Mouse (Mus musculus): ENCODE results near the gene Carmil1.
A peak's percentile ranks its signal among the peaks of the same experiment; 100 is the strongest.

The Carmil1 gene

DNA sequence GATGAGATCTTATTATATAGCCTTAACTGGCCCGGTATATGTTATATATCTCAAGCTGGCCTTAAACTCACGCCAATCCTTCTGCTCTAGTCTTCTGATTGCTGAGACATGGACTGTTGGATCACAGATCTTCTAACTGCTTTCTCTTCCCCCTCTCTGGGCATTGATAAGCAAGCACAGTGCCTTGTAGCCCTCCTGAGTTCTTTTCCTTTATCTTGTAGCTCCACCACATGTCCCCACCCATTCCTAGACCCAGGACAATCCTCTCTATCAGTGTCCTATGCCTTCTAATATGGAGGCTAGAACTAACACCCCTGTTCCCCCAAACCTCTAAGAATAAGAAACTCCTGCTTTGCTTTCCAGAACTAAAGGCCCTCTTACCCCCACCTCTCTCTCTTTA, 275.1 kb downstream of the Carmil1 start:
- DNase-seq, result no peak

DNA sequence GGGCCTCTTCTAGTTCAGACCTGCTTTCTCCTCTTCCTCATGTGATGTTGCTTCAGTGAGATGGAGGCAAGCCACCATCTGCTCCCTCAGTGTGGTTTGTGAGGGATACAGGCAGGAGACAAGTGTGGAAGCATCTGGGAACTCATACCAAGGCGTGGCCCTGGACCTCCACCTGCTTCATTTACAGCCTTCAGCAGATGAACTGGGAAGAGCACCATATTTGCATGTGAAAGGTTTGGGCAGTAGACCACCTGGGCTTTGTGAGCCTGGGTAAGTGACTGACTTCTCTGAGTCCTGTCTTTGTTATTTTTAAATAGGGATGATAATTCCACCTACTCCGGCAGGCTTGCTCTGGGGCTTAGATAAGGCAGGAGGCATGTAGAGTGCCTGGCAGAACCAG, 278.8 kb downstream of the Carmil1 start:
- DNase-seq, result no peak

DNA sequence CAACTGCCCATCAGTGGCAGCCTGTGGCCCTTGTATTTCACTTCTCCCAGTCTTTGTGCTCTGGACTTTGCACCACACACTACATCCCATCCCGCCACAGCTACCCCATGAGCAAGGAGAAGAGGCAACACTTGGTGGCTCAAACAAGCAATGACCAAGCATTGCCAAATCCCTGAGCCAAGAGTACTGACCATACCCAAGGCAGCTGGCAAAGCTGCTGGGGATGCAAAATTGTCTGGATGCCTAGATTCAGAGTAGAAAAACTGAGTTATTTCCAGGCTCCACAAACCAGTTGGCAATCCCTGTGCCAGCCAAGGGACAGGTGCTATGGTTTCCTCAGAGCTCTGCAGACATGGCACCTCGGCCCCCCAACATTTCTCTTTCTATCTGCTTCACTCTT, 279.5 kb downstream of the Carmil1 start:
- no peak for DNase-seq

DNA sequence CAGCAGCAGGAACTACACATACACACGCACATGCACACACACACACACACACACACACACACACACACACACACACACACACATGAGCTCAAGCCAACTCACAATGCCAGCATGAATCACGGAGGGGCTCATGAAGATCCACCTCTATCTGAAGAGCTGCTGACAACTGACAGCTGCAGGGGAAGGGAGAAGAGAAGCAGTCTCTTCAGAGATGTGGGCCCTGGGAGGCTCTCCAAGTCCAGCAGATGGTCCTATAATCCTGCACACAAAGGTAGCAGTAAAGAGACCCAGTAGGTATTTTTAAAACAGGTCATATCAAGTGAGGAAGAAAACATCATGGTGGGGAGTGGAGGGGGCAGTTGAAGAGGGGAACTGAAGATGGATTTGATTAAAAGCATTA, 281.8 kb downstream of the Carmil1 start:
- DNase-seq, result peak; percentile 9

DNA sequence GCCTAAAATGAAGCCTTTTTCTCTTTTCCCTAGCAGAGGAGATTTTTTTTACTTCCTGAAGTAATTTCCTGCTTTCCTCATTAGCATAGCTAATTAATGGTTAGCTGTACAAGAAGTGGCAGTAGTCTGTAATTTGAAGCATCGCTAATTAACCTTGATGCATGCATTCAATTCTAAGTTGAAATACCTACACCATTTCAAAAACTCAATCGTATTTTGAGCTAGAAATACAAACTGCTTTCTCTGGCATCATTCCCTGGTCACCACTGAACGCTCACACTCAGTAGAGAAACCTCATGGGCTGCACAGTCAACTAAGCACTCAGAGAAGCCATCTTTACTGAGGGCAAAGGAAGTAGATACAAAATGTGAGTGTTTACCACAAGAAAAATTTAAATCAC, 285.8 kb downstream of the Carmil1 start:
- no peak for DNase-seq

DNA sequence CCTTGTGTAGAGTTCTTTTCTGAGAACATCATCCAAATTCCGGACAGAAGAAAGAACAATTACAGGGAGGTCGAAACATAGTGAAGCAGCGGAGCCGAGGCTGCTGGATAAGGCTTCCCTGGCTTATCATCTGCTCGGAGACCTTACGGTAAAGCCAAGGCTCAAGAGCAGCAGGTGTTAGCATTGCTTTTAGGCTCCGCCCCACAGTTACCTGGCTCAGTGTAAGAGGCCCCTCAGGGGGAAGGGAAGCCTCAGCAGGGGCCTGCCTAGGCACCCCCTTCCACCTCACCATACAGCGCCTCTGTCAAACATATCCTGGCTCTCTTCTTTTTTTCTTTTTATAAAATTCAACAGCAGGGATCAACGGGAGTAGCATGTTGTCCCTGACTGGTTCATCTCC, 286.6 kb downstream of the Carmil1 start:
- DNase-seq, result no peak

DNA sequence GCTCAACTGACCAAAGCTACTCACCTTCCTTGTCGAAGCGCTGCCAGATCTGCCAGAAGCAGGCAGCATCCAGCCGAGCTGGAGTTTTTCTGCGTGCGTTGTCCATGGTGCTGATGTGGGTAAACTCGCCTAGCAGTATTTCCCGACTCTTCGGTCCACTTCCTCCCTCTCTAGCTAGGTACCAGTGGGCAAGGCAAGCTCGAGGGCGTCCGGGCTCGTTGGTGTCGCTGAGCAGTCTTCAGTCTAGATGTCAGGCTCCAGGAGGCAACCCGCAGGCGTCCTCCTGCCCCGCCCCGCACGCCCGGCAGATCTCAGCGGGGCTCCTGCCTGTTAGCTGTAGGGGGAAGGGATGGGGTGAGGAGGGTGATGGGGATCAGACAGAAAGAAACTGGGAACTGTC, 289.7 kb downstream of the Carmil1 start, which contains the start of gene Scgn:
Gene Scgn (minus strand): TSS at position 287 of the 400 bp plus-strand sequence.
- peak; percentile 75 for DNase-seq

DNA sequence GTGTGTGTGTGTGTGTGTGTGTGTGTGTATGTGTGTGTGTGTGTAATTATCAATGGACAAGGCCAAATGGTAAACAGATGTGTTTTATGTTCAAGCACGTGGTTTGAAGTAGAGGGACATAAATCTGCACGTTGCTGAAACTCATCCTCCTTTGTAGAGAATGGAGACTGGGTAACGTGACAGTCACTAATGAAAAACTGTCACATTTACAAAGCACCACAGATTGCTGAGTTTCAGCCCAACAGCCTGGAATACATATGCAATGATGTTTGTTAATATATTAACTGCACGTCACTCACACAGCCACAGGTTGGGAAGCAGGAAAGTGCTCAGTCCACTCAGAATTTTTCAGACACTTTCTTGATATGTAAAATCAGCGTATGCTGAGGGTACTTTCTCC, 290.1 kb downstream of the Carmil1 start:
- no peak for DNase-seq

DNA sequence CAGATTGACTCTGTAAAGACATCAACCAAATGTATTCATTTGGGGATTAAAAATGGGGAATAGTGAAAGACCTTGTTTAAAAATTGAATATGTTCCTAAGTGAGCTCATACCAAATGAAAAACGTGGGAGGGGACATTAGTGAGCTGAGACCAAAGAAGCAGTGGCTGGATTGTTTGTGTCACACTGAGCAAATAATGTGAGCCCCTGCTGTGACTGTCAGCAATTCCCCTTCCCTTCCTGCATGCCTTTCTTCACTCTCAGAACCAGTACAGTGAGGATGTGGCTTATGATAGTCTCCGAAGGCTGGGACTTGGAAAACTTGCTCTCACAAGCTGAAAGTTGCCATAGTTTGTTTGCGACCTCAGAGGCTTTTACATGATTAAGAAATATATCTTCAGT, 295.5 kb downstream of the Carmil1 start:
- DNase-seq, result no peak

DNA sequence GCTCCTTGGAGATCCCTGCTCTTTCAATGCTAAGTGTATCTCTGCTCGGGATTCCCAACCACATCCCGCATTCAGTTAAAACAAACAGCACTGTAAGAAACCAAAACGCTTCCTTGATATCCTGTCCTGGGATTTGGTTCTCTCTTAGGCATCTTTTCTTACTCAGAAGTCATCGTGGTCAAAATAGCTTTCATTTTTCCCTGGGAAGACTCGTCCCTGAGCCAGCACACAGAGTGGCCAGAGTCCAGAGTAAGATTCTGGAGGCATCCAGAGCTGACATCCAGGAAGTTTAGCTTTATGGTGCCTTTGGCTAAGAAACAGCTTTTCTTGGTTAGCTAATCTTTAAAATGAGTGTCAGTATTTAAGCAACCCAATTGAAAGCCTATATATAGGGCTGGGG, 308.3 kb downstream of the Carmil1 start:
- DNase-seq, result no peak

DNA sequence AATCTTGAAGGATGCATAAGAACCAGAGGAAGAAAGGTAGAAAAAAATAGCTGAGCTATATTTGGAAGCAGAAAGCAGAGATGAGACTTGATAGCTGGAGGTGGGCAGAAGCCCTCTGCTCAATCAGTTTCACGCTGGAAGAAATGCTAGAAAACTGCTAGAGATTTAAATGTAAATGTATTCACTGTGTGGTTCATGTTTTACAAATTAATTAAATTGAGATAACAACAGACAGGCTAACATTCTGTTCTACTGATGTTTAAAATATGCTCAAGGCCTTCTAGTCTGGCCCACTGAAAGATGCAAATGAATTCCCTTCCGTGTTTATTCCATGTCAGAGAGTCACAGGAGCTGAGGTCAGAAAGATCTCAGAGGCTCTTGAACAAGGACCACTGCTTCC, 308.7 kb downstream of the Carmil1 start:
- no peak for DNase-seq

DNA sequence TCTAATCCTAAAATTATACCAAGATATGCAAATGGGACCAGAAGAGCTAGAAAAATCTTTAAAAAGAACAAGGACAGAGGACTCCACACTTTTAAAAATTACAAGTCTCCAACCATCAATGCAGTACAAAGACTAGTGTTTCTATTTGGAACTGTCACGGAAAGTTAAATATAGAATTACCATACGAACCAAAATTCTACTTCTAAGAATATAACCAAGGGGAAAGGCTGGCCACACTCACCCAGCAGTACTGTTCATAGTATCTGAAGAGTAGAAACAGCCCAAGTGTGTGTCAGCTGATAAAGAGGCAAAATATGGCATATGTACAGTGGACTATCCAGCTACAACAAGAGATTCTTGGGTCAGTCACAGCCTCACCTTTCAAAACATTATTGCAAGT, 315.7 kb downstream of the Carmil1 start:
- DNase-seq, result no peak

All from retina, postnatal 1 day (tissue).